Mouse (Mus musculus): ENCODE results near the gene Gm3752.
"Not testable (repeated sequence)": the region's sequence is repeated elsewhere in the genome, so short reads cannot be mapped to it uniquely, and the experiment has no call there.

The Gm3752 gene

GRCm38 (mm10) chr14:7483662-7484061 lies at the start of gene Gm3752:
Gm3752 (minus strand) TSS chr14:7483762.
- not testable (repeated sequence) for DNase-seq (ENCODE audit: low spot score in 2 of 2)

- DNase-seq (ENCODE audit: low spot score in 2 of 2): not testable (repeated sequence)
These were observed 5.2 kb upstream of the Gm3752 start for GRCm38 (mm10) chr14:7488731-7489130.

- DNase-seq (ENCODE audit: low spot score in 2 of 2): not testable (repeated sequence)
These were observed 32.7 kb downstream of the Gm3752 start, which contains the start of gene Gm3755 for GRCm38 (mm10) chr14:7450817-7451216. Gm3755 (minus strand) TSS chr14:7450917.

GRCm38 (mm10) chr14:7422496-7422895 lies 61.1 kb downstream of the Gm3752 start:
- DNase-seq (ENCODE audit: low spot score in 2 of 2): not testable (repeated sequence)
